Mouse (Mus musculus) adrenal gland, adult (tissue): Measurements from ENCODE around the gene Elovl5.

Experiments used
- DNase-seq, 2 experiments: peaks; one replicate each; pipeline ENCODE4 v3.0.0; 2022 to 2023; ENCODE audit warnings: low spot score in 1 of 2; ENCODE audit not compliant: inconsistent age in 2 of 2

The Elovl5 gene

DNA sequence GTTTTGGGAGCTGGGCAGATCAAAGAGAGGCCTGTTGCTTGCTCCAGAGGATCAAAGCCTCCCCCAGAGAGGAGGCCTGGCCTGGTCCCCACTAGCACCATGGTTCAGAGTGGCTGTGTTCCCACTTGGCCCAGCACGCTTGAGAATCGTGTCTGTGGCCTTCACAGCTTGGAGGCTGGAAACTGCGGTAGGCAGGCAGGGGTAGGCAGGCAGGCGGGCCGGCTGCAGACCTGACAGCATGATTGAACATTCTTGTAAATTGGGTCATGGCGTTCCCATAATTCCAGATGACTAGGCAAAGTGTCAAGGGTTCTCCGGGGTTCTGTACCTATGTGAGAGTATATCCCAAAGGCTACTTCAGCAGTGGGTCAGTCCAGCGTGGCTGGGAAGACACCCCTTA lies 35.9 kb downstream of the Elovl5 start:
- peak; percentile 88 to 95 for DNase-seq

DNA sequence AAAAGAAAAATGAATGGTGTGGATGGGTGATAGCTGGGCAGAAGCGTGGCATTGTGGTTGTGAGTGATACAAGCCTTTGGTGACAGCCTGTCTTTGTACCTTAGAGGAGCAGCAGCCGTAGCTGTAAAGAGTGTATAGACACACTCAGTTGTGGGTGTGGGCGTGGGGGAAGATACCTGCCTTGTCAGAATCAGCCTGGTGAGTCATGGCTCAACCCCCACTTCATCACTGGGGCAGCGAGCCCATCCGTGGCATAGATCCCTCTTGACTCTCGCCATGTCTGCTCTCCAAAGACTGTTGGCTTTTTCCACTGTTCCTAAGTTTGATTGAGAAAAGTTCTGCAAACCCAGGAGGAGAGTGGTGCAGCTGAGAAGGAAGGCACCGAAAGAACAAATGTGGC lies 37.3 kb downstream of the Elovl5 start:
- DNase-seq = peak in 1 of 2 experiments; percentile 82

DNA sequence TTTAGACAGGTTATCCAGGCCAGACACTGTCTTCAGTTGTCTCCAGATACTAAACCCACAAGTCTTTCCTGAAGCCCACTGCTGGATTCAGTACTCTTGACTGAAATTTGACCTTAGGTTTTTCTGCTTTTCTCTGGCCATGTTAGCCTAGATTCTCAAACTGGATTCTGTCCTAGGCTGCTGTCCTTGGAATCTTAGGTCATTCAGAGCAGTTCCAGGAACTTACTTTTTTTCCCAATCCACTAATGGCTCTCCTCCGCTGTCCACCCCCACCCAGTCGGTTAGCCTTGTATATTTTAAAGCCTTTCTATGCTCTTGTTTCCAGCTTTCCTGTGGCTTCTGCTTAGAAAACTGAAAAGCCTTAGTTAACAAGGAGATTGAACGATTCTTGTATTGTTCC lies 37.8 kb downstream of the Elovl5 start:
- peak in 1 of 2 experiments; percentile 90 for DNase-seq

DNA sequence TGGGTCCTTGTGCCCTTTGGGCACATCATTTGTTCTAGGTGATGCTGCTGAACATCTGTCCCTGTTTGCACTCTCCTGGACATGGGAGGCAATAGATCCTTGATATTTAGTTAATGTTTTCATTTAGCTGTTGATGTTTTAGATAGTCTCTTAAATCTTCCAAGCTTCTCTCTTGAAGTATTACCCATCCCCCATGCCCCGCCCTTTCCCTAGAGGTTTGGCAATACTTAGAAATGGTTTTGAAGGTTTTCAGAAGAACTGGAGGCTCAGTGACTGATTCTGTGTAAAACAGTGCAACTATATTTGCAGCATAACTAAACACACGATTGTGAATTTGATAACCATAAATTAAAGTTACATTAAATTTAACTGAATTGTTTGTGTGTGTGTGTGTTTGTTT lies 38.3 kb downstream of the Elovl5 start:
- DNase-seq = peak in 1 of 2 experiments; percentile 90

DNA sequence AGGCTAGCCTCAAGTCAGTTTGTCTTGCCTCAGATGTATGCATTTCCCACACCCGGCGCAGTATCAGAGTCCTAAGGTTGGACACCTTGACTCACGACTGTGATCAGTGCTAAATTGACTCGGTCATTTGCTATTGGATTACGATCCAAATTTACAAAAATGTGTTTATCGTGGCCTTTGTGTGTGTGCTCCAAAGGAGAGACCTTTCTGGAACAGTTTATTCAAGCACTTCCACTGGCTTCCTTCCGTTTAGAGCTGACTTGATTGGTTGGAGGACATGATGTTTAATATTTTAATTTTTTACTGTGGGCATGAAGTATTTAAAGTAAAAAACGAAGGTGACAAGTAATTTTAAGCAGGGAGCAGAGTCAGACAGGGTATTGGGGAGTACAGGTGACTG lies 38.8 kb downstream of the Elovl5 start:
- DNase-seq = peak in 1 of 2 experiments; percentile 44

DNA sequence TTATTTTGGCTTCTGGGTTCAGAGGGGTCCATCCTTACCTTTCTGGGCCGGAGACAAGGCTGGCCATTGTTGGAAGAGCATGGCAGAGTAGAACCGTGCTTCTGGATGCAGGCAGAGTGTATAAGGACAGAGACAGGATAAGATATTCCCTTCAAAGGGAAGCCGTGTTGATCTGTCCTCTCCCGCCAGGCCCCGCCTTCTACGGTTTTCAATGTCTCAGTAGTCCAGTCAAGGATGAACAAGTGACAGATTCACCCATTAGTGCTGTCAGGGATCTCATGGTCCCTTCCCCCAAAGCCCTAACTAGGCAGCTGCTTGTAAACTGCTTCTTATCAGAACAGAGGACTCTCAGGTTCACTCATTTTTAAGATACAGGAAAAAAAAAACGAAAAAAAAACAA lies 41.2 kb downstream of the Elovl5 start:
- DNase-seq = peak in 1 of 2 experiments; percentile 86

DNA sequence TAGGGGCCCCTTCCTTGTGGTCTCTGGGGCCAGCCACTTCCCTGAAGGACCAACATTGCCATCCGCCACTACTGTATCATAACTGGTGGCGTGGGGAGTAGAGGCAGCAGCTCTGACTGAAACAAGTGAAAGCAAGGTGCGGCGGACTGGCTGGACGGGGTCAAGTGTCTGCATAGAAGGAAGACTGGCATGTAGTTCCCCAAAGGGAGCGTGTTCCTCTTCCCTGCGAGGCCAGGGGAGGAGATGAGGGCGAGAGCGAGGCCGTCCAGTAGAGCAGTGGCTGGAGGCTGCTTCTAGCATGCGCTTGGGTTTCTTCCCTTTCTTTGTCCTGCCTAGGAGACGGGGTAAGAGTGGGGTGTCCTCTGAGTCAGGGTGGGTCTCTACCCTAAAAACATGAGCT lies 42.6 kb downstream of the Elovl5 start:
- peak in 1 of 2 experiments; percentile 26 for DNase-seq

DNA sequence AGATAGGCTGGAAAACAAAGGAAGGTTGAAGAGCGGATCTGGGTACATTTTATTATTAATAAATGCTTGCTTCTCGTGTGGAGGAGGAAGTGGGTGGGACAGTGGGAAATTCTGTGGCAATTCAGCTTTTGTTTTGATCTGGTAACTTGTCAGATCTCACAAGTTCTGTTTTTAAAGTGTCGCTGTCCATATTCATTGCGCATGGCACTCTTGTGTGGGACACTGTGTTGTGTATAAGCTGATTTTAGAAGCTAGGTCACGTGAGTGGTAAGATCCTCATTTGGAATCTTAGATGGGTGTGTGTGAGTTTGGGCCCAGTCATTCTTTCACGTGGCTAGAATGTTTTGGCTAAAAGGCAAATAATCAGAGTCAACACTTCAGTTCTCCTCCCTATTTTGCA lies 44.2 kb downstream of the Elovl5 start:
- peak in 1 of 2 experiments; percentile 37 for DNase-seq

DNA sequence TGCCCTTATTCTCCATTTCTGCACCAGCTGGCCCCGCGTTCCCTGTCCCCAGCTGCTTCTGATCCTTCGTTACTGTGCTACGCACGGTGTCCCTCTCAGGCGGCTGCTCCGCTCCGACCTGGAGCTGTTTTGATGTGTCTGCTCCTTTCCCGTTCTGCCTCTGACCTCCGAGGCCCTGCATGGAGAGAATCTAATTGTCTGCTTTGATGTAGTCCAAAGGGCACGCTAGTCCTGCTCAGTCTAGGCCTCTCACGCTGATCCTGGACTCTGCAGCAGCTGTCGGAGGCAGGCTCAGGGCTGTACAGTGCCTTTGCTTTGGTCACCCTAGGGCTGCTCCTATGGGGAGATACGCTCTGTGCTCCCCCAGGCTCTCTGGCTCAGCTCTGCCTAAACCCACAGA lies 46.9 kb downstream of the Elovl5 start:
- DNase-seq = no peak

DNA sequence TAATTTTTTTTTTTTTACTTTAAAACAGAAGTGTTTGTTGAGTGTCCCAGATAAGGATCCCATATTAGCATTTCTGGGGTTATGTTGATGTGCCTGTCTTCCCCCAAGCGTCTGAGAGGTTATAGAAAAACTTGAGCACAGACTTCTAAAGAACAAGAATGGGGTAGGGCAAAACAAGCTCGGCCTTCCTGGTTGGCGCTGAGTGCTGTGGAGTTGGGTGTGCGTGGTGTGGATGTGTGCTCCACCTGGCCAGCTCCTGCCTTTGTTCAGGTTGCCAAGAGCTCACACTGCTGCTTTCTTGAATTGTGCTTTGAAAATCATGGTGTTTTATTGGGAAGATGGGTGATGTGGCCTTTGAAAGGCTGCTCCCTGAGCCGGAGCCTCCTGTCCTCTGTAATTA lies 48.1 kb downstream of the Elovl5 start:
- DNase-seq = no peak

DNA sequence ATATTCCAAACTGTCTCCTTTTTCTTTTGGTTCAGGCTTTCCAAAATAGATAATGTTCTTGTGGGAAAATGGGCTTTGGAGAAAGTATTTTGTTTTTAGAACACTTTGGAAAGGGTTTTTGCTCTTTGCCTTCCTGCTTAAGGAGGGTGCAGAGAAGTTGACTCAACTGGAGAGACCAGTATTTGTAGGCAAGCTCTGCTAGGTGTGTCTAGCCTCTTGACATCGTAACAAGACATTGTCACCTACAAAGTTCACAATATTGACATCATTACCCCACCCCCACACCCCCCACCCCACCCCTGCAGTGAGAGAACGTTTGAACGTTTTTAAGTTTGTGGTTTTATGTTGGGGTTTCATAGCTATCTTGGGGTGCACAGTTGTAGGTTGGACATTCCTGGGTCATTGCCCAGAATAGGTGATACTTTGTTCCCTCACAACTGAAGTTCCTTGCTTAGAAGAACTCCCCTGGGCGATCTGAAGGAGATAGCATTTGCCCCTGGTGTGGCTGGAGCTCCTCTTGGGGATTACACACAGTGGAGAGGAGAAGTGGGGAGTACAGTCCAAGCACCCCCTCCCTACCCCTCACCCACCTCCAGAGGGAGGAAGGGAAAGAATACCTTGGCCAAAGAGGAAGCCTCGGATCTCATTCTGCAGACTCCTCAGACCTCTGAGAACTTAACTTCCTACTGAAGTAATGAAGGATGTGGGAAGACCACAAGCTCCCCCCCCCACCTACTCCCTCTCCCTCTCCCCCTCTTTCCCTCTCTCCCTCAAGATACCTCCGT lies 48.8 kb downstream of the Elovl5 start:
- DNase-seq = no peak

DNA sequence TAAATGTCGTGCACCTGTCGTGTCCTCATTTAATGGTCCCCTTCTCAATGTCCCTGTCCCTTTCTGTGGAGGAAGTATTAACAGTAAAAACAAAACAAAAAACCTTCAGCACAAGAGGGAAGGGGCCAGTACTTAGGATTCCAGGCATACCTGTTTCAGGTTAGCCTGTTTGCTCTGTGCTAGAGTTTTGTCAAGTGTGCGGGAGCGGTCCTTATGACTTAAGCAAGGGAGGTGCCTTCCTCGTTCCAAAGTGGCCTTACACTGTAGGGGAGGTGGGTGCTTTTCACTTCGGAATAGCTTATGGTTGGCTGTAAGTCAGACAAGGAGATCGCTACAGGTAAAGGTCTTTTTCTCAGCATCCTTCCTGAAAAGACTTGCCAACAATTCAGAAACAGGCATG lies 49.7 kb downstream of the Elovl5 start:
- no peak for DNase-seq

DNA sequence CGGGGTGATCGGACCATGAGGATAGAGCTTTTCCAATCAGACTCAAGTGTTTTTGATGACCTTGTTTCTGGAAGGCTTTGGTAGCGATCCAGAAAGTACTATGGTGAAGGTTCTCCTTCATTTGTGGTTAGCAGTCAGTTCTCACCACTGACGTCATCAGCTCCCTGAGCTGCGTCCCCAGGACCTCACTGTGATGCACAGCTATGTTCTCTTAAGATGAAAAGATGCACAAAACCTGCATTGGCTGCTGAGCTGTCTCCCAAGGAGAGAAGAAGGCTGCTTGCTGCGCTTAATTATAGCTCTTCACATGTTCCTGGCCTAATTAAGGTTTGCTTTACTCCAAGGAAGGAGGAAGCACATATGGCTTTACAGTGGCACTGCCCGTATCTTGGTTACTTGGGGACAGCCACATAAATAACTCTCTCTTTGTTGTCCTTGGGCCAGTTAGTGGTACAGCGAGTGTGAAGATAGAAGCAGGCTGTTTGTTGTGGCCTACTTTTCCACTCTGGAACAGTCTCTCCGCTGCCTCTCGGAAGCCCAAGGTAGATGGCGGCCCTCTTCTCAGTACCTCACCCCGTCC lies 50.5 kb downstream of the Elovl5 start:
- DNase-seq = peak; percentile 55 to 82

DNA sequence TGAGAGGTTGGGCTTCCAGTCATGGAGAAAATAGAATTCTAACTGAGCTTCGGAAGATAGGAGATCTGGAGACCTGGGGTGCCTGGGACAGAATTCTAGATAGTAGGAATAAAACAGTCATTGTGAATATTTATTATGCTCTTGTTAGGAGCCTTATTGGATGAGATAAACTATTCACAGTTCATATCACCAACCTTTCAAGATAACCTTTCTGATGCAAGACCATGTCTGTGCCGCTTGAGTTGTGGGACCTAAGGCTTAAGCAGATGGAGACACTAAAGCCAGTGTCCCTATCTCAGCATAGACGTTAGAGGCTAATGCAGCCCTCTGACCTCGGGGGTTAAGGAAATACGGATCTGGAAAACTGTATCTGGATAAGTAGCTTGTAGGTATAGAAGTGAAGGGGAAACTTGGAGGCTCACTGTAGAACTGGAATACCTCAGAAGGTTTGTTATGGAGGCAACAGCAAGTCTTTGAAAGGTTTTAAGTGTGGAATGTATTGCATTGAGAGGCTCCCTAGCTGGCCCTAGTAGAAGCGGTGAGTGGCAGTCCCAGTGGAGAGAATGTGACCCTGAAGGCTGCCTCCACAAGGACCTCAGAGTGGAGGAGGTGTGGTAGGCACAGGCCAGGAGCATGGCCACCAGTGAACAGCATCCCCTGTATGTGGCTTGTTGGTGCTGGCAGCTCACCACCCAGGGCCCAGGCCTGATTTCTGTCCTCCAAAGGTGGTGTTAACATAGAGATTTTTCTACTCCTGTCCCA lies 52.2 kb downstream of the Elovl5 start:
- DNase-seq = no peak

DNA sequence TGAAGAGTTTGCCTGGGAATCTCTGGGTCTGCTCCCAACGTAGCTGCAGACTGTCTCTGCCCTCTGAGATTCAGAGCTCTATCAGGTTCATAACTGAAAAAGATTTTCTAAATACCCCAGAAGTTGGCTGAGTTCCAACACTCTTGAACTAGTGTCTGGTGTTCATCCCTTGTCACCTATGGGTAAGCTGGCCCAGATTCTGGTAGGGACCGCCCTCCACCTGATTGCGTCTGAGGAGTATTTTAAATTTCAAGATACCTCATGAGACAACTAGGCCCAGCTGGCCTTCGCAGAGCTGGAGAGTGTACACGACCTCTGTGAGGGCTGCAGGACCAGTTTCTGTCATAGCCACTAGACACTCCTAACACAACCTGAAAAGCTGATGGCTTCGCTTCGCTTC lies 61.8 kb downstream of the Elovl5 start:
- peak in 1 of 2 experiments; percentile 38 for DNase-seq

DNA sequence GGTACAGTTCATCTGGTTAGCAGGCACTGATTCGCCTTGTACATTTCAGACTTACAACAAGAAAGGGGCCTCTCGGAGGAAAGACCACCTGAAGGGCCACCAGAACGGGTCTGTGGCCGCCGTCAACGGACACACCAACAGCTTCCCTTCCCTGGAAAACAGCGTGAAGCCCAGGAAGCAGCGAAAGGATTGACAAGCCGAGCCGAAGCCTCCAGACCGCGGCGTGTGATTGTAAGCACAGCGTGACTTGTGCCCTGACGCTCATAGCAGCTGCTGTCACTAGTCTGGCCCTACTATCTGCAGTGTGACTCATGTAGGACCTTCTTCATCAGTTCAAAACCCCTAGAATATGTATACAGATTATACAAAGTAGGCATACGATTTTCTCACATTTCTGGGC lies 65.5 kb downstream of the Elovl5 start:
- no peak for DNase-seq

DNA sequence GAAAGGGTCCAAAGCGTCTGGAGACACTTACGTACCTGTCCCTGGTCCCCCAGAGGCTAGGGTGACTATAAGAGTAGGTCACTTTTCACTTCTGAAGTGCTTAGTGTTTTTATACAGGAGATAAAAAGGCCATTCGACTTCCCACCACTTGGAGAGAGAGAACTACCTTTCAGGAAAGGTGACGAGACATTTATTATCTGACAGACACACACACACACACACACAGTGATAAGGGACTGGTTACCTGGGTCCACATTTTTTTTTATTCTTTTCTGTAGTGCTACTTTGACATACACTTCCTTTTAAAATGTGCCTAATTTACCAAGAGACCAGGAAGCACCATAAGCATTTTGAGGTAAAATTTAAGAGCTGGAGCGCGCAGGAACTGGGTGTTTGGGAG lies 66.4 kb downstream of the Elovl5 start:
- no peak for DNase-seq

DNA sequence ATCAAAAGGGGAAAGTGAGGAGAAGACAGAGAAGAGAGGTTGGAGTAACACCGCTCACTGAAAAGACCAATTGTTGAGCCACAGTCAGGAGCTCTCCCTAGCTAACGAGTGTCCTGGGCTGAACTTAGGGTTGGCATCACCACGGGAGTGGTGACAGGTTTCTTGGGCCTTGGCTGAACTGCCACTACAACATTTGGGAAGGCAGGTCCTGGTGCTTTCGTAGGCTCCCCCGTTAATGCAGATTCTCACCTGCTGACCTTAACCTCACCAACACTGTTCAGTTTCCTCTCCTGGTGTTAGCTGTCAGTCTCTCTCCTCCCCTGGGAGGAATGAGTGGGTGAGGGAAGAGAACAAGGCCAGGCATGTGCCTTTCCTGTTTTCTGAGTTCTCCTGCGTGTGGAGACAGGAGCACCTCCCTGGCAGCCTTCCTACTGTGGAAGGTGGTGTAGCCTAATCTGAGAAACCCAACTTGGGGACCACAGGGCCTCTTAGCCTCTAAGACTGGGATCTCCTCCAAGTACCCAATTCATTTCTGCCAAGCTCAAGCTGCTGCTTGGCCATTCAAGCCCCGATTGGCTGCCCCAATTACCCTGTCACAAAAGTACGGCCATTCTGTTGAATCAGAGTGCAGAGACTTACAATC lies 69.1 kb downstream of the Elovl5 start:
- DNase-seq = peak in 1 of 2 experiments; percentile 42

DNA sequence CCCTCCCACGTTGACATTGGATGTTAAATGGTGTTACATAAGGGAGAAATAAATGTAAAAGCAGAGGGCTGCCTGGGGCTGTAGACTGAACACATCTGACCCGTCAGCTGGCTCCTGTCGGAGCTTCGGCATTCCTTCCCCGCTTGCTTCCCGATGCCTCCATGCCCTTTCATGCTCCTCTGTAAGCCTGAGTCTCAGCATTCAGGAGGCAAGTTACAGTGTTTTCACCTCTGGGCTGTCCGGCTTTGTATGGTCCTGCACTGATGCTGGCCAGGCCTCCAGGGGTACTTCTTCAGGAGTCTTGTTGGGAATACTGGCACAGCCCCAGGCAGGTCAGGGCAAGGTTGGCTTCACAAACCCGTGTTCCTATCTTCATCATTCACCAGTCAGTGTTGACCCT lies 72.5 kb downstream of the Elovl5 start:
- DNase-seq = no peak

DNA sequence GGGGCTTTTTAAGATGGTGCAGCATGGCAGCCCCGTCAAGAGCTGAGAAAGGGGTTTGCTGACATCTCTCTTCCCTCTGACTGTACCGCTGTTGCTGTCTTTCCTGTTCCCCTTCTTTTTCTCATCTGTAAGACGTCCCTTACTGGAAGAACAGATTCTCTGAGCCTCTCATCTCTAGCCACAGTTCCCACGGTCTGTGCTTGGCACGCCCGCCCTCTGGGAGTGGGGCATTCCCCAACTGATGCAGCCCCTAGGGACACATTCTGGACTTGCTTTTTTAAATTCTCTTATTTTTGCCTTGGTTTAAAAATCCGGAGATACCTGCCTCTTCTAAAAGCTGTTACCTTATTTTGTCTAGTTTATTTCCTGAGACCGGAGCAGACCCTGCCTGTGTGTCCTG lies 73.1 kb downstream of the Elovl5 start:
- no peak for DNase-seq

DNA sequence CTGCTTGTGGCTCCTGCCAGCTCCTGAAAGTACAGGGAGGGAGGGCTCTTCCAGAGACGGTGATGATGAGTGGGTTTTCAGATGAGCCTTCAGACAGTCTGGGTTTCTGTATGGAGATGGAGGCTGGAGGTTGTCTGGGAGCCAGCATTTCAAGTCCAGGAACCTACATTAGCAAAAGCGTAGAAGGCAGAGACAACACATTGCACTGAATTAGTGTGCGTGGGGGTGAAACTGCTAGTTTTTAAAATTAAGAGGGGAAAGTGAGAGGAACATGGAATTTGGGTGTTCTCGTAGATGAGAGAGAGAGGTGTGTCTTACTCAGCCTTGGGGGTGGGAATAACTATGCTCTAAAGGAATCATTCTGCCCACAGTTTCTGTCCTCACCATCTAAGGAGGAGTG lies 74.5 kb downstream of the Elovl5 start:
- no peak for DNase-seq

DNA sequence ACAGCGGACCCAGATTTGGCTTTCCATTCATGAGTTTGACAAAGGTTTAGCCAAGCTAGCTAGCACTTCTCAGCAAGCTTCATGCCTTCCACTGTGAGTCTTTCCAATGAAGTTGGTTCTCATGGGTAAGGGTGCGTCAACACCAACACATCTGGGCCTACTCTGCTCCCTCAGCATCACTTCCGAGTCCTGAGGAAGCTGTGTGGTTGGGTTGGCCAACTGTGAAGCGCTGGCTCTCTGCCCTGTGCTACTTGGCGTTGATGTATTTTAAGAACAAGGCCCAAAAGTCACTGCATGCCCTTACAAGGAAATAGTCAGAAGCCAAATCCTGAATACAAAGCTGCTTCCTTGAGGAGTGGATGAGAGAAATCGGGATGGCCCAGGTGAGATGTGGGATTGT lies 75.1 kb downstream of the Elovl5 start:
- peak in 1 of 2 experiments; percentile 56 for DNase-seq
